Mouse (Mus musculus): Measurements from ENCODE around the gene Ddost. TPM values are rescaled to one million over a fixed set of nuclear protein-coding genes. Genes with fewer than 3 reads are reported as not detected.
A peak's percentile ranks its signal among the peaks of the same experiment; 100 is the strongest.

Ddost gene
- polyA plus RNA-seq, 1 experiment from 2014 or later: 178 TPM

GRCm38 (mm10) chr4:138292028-138292427 lies 12.5 kb upstream of the Ddost start:
- no peak overlapping the region for H3K9ac ChIP-seq (ENCODE audit: low read depth, low read length)
- no peaks in the 10 kb centered on the region for H3K9me3 ChIP-seq (ENCODE audit: control insufficient read depth)
- peaks cover 3% of the 10 kb centered on the region; the same call in 1 of the 2 replicates for H3K4me1 ChIP-seq (replicated peaks; ENCODE audit: control insufficient read depth, insufficient read depth, low read length)
- H3K4me3 ChIP-seq (ENCODE audit: low read depth, low read length): no peak overlapping the region
- no peak overlapping the region for H3K27ac ChIP-seq (ENCODE audit: low read depth, low read length)
- no peak; the same call in 1 of the 2 replicates for ATAC-seq
- no peaks in the 10 kb centered on the region for H3K36me3 ChIP-seq (ENCODE audit: control insufficient read depth, insufficient read depth)
- WGBS: 82% methylated on average over 13 of the region's 13 CpGs
- 0 out of 2 replicates have a peak overlapping the region, but pooled peaks have one; percentile 21 for H3K4me2 ChIP-seq (replicated peaks; ENCODE audit: low read depth)
- no peaks in the 10 kb centered on the region for H3K27me3 ChIP-seq (replicated peaks; ENCODE audit: control insufficient read depth, insufficient read depth, low read length)
- TF ChIP-seq CTCF (IDR thresholded peaks at IDR 0.05; ENCODE audit: low read depth): no peak

GRCm38 (mm10) chr4:138293261-138293948 lies 11.1 kb upstream of the Ddost start:
- no peak for ATAC-seq
- H3K4me3 ChIP-seq (ENCODE audit: low read depth, low read length): no peak overlapping the region
- H3K4me1 ChIP-seq (replicated peaks; ENCODE audit: control insufficient read depth, insufficient read depth, low read length): peaks cover 3% of the 10 kb centered on the region; the same call in 1 of the 2 replicates
- no peaks in the 10 kb centered on the region for H3K36me3 ChIP-seq (ENCODE audit: control insufficient read depth, insufficient read depth)
- WGBS: 77% methylated on average over 17 of the region's 18 CpGs
- H3K27me3 ChIP-seq (replicated peaks; ENCODE audit: control insufficient read depth, insufficient read depth, low read length): no peaks in the 10 kb centered on the region
- H3K9me3 ChIP-seq (ENCODE audit: control insufficient read depth): no peaks in the 10 kb centered on the region
- no peak overlapping the region for H3K27ac ChIP-seq (ENCODE audit: low read depth, low read length)
- no peak overlapping the region for H3K4me2 ChIP-seq (replicated peaks; ENCODE audit: low read depth)
- TF ChIP-seq CTCF (IDR thresholded peaks at IDR 0.05; ENCODE audit: low read depth): no peak
- H3K9ac ChIP-seq (ENCODE audit: low read depth, low read length): no peak overlapping the region

GRCm38 (mm10) chr4:138293949-138294550 lies 10.5 kb upstream of the Ddost start:
- peaks cover 3% of the 10 kb centered on the region; the same call in 1 of the 2 replicates for H3K4me1 ChIP-seq (replicated peaks; ENCODE audit: control insufficient read depth, insufficient read depth, low read length)
- H3K9me3 ChIP-seq (ENCODE audit: control insufficient read depth): no peaks in the 10 kb centered on the region
- H3K27ac ChIP-seq (ENCODE audit: low read depth, low read length): no peak overlapping the region
- H3K36me3 ChIP-seq (ENCODE audit: control insufficient read depth, insufficient read depth): no peaks in the 10 kb centered on the region
- no peak for ATAC-seq
- no peak overlapping the region for H3K9ac ChIP-seq (ENCODE audit: low read depth, low read length)
- no peak for TF ChIP-seq CTCF (IDR thresholded peaks at IDR 0.05; ENCODE audit: low read depth)
- 88% methylated on average over 13 of the region's 14 CpGs for WGBS
- H3K4me2 ChIP-seq (replicated peaks; ENCODE audit: low read depth): no peak overlapping the region
- H3K27me3 ChIP-seq (replicated peaks; ENCODE audit: control insufficient read depth, insufficient read depth, low read length): no peaks in the 10 kb centered on the region
- no peak overlapping the region for H3K4me3 ChIP-seq (ENCODE audit: low read depth, low read length)

GRCm38 (mm10) chr4:138301271-138301780 lies 3.2 kb upstream of the Ddost start:
- Histone ChIP-seq H3K9ac (ENCODE audit: low read depth, low read length) (no peak overlapping the region), H3K4me3 (ENCODE audit: low read depth, low read length) (no peak overlapping the region), H3K27me3 (replicated peaks; ENCODE audit: control insufficient read depth, insufficient read depth, low read length) (no peaks in the 10 kb centered on the region), H3K4me1 (replicated peaks; ENCODE audit: control insufficient read depth, insufficient read depth, low read length) (peaks cover 4% of the 10 kb centered on the region; the same call in 1 of the 2 replicates), H3K36me3 (ENCODE audit: control insufficient read depth, insufficient read depth) (no peaks in the 10 kb centered on the region), H3K4me2 (replicated peaks; ENCODE audit: low read depth) (no peak overlapping the region), H3K9me3 (ENCODE audit: control insufficient read depth) (no peaks in the 10 kb centered on the region), H3K27ac (ENCODE audit: low read depth, low read length) (no peak overlapping the region)
- no peak for ATAC-seq
- 81% methylated on average over 10 of the region's 10 CpGs for WGBS
- no peak for TF ChIP-seq CTCF (IDR thresholded peaks at IDR 0.05; ENCODE audit: low read depth)

DNA sequence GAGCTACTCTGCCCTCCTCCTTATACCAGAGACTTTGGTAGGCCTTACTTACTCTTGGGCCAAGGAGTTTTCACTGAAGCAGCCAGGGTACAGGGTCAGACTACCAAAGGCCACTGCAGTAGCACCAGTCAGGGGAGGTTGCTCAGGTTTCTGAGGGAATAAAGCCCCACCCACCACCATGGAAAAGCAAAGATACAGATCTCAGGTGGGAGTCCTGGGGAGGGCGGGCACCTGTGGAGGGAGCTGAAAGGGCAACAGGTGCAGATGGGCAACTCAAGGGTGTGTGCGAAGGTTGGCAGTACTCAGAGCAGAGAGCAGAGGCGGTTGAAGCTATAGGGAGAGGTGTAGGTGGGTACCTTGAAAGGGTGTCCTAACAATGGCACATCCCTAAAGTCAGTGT lies 1.5 kb upstream of the Ddost start:
- no peak overlapping the region; the same call in 1 of the 2 replicates for H3K4me2 ChIP-seq (replicated peaks; ENCODE audit: low read depth)
- WGBS: 77% methylated on average over 3 of the region's 3 CpGs
- no peak for TF ChIP-seq CTCF (IDR thresholded peaks at IDR 0.05; ENCODE audit: low read depth)

DNA sequence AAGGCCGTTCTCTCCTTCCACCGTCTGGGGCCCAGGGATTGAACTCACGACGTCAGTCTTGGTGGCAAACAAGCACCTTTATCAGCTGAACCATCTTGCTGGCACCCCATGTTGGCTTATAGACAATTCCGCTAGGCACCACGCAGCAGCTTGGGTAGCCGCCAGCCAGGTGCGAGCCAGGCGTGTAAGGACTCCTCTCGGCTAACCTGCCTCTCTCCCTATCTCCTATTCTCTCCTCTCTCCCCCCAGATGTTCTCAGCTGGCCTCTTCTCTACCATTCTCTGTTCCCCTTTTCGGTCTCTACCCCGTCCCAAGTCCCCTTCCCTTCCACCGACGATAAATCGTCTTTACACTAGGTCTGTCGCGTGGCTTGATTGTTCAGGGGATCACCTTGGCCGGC lies 788 bp upstream of the Ddost start:
- Histone ChIP-seq H3K9me3 (ENCODE audit: control insufficient read depth) (no peaks in the 10 kb centered on the region), H3K27ac (ENCODE audit: low read depth, low read length) (no peak overlapping the region), H3K36me3 (ENCODE audit: control insufficient read depth, insufficient read depth) (peaks cover 14% of the 10 kb centered on the region), H3K9ac (ENCODE audit: low read depth, low read length) (peak overlapping the region; percentile 49), H3K4me2 (replicated peaks; ENCODE audit: low read depth) (peak overlapping the region; percentile 89), H3K4me1 (replicated peaks; ENCODE audit: control insufficient read depth, insufficient read depth, low read length) (peaks cover 4% of the 10 kb centered on the region; the same call in 1 of the 2 replicates), H3K27me3 (replicated peaks; ENCODE audit: control insufficient read depth, insufficient read depth, low read length) (no peaks in the 10 kb centered on the region), H3K4me3 (ENCODE audit: low read depth, low read length) (peak overlapping the region; percentile 79)
- TF ChIP-seq CTCF (IDR thresholded peaks at IDR 0.05; ENCODE audit: low read depth): no peak
- no peak for ATAC-seq
- 9% methylated on average over 18 of the region's 18 CpGs for WGBS

More for the DNA sequence above, 1.5 kb upstream of the Ddost start:
- Histone ChIP-seq H3K4me1 (replicated peaks; ENCODE audit: control insufficient read depth, insufficient read depth, low read length) (peaks cover 4% of the 10 kb centered on the region; the same call in 1 of the 2 replicates), H3K9ac (ENCODE audit: low read depth, low read length) (no peak overlapping the region), H3K4me3 (ENCODE audit: low read depth, low read length) (no peak overlapping the region), H3K36me3 (ENCODE audit: control insufficient read depth, insufficient read depth) (peaks cover 9% of the 10 kb centered on the region), H3K27ac (ENCODE audit: low read depth, low read length) (no peak overlapping the region), H3K27me3 (replicated peaks; ENCODE audit: control insufficient read depth, insufficient read depth, low read length) (no peaks in the 10 kb centered on the region), H3K9me3 (ENCODE audit: control insufficient read depth) (no peaks in the 10 kb centered on the region)
- ATAC-seq: no peak
